ENCODE assay signal across 13 mouse cellular contexts in the genomic region with DNA sequence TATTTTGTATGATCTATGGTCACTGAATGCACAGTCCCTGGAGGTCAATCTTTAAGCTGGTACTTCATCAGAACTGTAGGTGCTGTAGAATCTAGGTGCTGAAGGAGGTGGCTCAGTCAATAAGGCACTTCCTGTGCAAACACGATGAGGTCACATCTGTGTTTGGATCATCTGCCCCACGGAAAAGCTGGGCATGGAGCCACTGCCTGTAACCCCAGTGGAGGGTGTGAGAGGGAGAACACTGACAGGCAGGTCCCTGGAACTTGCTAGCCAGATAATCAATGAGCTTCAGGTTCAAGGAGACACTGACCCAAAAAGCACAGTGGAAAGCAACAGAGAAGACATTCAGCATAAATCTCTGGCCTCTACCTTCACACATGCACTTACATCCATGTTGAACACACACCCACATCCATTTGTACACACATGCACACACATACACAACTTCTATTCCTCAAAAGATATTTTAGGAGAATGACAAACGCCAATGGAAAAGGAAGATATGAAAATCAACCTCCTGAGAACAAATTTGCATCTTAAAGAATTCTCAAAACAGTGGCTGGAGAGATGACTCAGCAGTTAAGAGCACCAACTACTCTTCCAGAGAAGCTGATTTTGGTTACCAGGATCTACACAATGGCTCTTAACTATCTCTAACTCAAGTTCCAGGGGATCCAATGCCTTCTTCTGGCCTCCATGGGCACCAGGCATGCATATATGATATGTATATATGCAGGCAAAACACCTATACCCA. TPM values are rescaled to one million over a fixed set of nuclear protein-coding genes. Genes with fewer than 3 reads are reported as not detected.
DNase-seq lines count a peak whose midpoint lies in the region; ATAC-seq lines count a peak whose summit lies in the region.
"Had no signal": no experiment of that assay in that cellular context is flagged by ENCODE, and none has a peak within 500 bp of the region (broad histone marks: within the 10 kb centered on the region; RNA-seq: fewer than 3 reads in every experiment).

No protein-coding gene starts in this region.

- H3K27me3 ChIP-seq in heart, embryonic 10.5 days (ENCODE audit: insufficient read depth, poor library complexity, severe bottlenecking) = no peaks in the 10 kb centered on the region
- no peaks in the 10 kb centered on the region for H3K27me3 ChIP-seq in heart, embryonic 13.5 days (replicated peaks)
- no peaks in the 10 kb centered on the region for H3K27me3 ChIP-seq in forebrain, embryonic 11.5 days (ENCODE audit: control insufficient read depth, insufficient read depth, low read length)
- H3K27me3 ChIP-seq: megakaryocyte, embryonic 14.5 days had no signal

- H3K4me1 ChIP-seq in heart, embryonic 10.5 days = no peaks in the 10 kb centered on the region
- peaks cover 36% of the 10 kb centered on the region for H3K4me1 ChIP-seq in heart, embryonic 13.5 days
- H3K4me1 ChIP-seq in forebrain, embryonic 11.5 days (replicated peaks; ENCODE audit: control insufficient read depth, insufficient read depth, low read length) = no peaks in the 10 kb centered on the region; the same call in 1 of the 2 replicates

- WGBS in heart, embryonic 10.5 days = 57% methylated on average over 3 of the region's 3 CpGs
- WGBS in heart, embryonic 13.5 days = 32% methylated on average over 3 of the region's 3 CpGs
- WGBS in forebrain, embryonic 11.5 days = 84% methylated on average over 3 of the region's 3 CpGs

- no peak overlapping the region for H3K27ac ChIP-seq in heart, embryonic 10.5 days
- peak overlapping the region; percentile 28; the same call in 1 of the 2 replicates for H3K27ac ChIP-seq in heart, embryonic 13.5 days (replicated peaks)
- H3K27ac ChIP-seq in forebrain, embryonic 11.5 days (ENCODE audit: low read depth, low read length) = no peak overlapping the region

- no peak overlapping the region for H3K9ac ChIP-seq in heart, embryonic 13.5 days
- H3K9ac ChIP-seq in forebrain, embryonic 11.5 days (ENCODE audit: low read length) = no peak overlapping the region

- peak; percentile 34 for DNase-seq in heart, adult 8-10 months (ENCODE audit: low spot score)
- DNase-seq in heart, embryonic 10.5 days (ENCODE audit: low spot score) = no peak
- DNase-seq in adrenal gland, adult 8-10 months = peak; percentile 72
- peak; percentile 18 for DNase-seq in lung, postnatal 25 days (ENCODE audit: low spot score)
- DNase-seq in cerebellum, postnatal 36 days = no peak
- no peak for DNase-seq in forebrain, embryonic 11.5 days (ENCODE audit: low spot score)
- DNase-seq: cerebellum, postnatal 25 days had no signal

- no peak overlapping the region for H3K4me3 ChIP-seq in heart, embryonic 10.5 days
- H3K4me3 ChIP-seq in heart, embryonic 13.5 days = no peak overlapping the region
- no peak overlapping the region for H3K4me3 ChIP-seq in forebrain, embryonic 11.5 days (ENCODE audit: low read depth, low read length)
- H3K4me3 ChIP-seq: megakaryocyte, embryonic 14.5 days had no signal

- H3K9me3 ChIP-seq in heart, embryonic 10.5 days = no peaks in the 10 kb centered on the region
- H3K9me3 ChIP-seq in heart, embryonic 13.5 days = no peaks in the 10 kb centered on the region
- H3K9me3 ChIP-seq in forebrain, embryonic 11.5 days (ENCODE audit: control insufficient read depth, low read length) = no peaks in the 10 kb centered on the region
- H3K9me3 ChIP-seq: megakaryocyte, embryonic 14.5 days had no signal

- no peak overlapping the region for H3K4me2 ChIP-seq in heart, embryonic 13.5 days
- no peak overlapping the region for H3K4me2 ChIP-seq in forebrain, embryonic 11.5 days (ENCODE audit: low read depth, low read length, severe bottlenecking)

- ATAC-seq in heart, embryonic 13.5 days (ENCODE audit: extremely low read depth, insufficient number of reproducible peaks, low FRiP score, low TSS enrichment) = no peak
- ATAC-seq in forebrain, embryonic 11.5 days (replicated peaks; ENCODE audit: low FRiP score) = no peak
- ATAC-seq in activated CD4-positive, CD25-positive, alpha-beta regulatory T cell, adult 4 months = no peak
- ATAC-seq: forebrain, embryonic 14.5 days; hindbrain, embryonic 16.5 days had no signal

- peaks cover 16% of the 10 kb centered on the region; the same call in 1 of the 2 replicates for H3K36me3 ChIP-seq in heart, embryonic 10.5 days
- H3K36me3 ChIP-seq in heart, embryonic 13.5 days = peaks cover 24% of the 10 kb centered on the region
- H3K36me3 ChIP-seq in forebrain, embryonic 11.5 days (ENCODE audit: control insufficient read depth, insufficient read depth, low read length) = no peaks in the 10 kb centered on the region

RNA-seq across cellular contexts. Expression of a gene that starts 9.2 kb away (rescaled TPM):
- total RNA-seq in heart, adult 8-10 months (2022) = not detected
- 0.20 and 0.25 TPM in 2 replicates for polyA plus RNA-seq in heart, embryonic 10.5 days (2016; fragmentation: Nextera tagmentation; extraction: Ambion mirVana)
- not detected for total RNA-seq in adrenal gland, adult 8-10 months (2022)
- polyA plus RNA-seq in heart, embryonic 13.5 days (2015; fragmentation: Nextera tagmentation; extraction: Ambion mirVana) = 0.13 and 0.20 TPM in 2 replicates
- 0.15 and 0.16 TPM in 2 replicates for polyA plus RNA-seq in forebrain, embryonic 11.5 days (2014; fragmentation: Nextera tagmentation; extraction: Ambion mirVana)
- polyA plus RNA-seq in activated CD4-positive, CD25-positive, alpha-beta regulatory T cell, adult 4 months (2017; shearing (Covaris generic)) = under 1 TPM in 1 of 2 experiments, not detected in 1; 0.33 TPM
- total RNA-seq: neutrophil, adult 5-6 weeks had no signal

RNA-seq across cellular contexts. Expression of a gene that starts 35.8 kb away (rescaled TPM):
- total RNA-seq in heart, adult 8-10 months (2022) = 10 to 100 TPM; 16.6 to 21.1 (median 19.0) TPM
- 43.3 and 53.9 TPM in 2 replicates for polyA plus RNA-seq in heart, embryonic 10.5 days (2016; fragmentation: Nextera tagmentation; extraction: Ambion mirVana)
- 10 to 100 TPM; 66.8 to 73.3 (median 70.4) TPM for total RNA-seq in adrenal gland, adult 8-10 months (2022)
- 45.7 and 49.0 TPM in 2 replicates for polyA plus RNA-seq in heart, embryonic 13.5 days (2015; fragmentation: Nextera tagmentation; extraction: Ambion mirVana)
- polyA plus RNA-seq in forebrain, embryonic 11.5 days (2014; fragmentation: Nextera tagmentation; extraction: Ambion mirVana) = 48.6 and 50.7 TPM in 2 replicates
- polyA plus RNA-seq in activated CD4-positive, CD25-positive, alpha-beta regulatory T cell, adult 4 months (2017; shearing (Covaris generic)) = 1 to 10 TPM in 1 of 2 experiments, not detected in 1; 1.1 TPM

Comparison
In these comparisons a context has a peak if more than half of its experiments do, and no peak if none do; other contexts are left out.
1. DNase-seq: peak in heart, adult 8-10 months (single experiment), adrenal gland, adult 8-10 months (single experiment) and lung, postnatal 25 days (single experiment); none in heart, embryonic 10.5 days (single experiment), cerebellum, postnatal 36 days (0 of 2) and forebrain, embryonic 11.5 days (single experiment).
2. RNA of a gene that starts 35.8 kb away (polyA plus RNA-seq): 43.3 to 53.9 TPM in heart, embryonic 10.5 days, 48.6 to 50.7 TPM in forebrain, embryonic 11.5 days and 45.7 to 49.0 TPM in heart, embryonic 13.5 days; 1.1 TPM in activated CD4-positive, CD25-positive, alpha-beta regulatory T cell, adult 4 months; every median in the first group is over 10 times any median in the second.